Mouse (Mus musculus) small intestine, adult 2 months (tissue): ENCODE measurements around the gene Cog2. TPM values are rescaled to one million over a fixed set of nuclear protein-coding genes. Genes with fewer than 3 reads are reported as not detected.

Source experiments
- H3K27ac ChIP-seq: fragments of 200-500 bp; 2 replicates; pipeline ENCODE4 v1.5.1; 2012; ENCODE audit warnings: low read depth, low read length, control low read depth, inconsistent platforms; ENCODE audit not compliant: insufficient read depth
- H3K27me3 ChIP-seq: fragments of 200-500 bp; 2 replicates; pipeline ENCODE4 v1.6.1; 2012; ENCODE audit warnings: mild to moderate bottlenecking, moderate library complexity, low read length, inconsistent platforms; ENCODE audit not compliant: control insufficient read depth, insufficient read depth
- H3K36me3 ChIP-seq: fragments of 200-500 bp; 2 replicates; pipeline ENCODE4 v1.6.1; 2012; ENCODE audit warnings: mild to moderate bottlenecking, low read length, control low read depth, inconsistent platforms; ENCODE audit not compliant: control insufficient read depth, insufficient read depth
- H3K4me1 ChIP-seq: fragments of 200-500 bp; 2 replicates; pipeline ENCODE4 v1.6.1; 2012; ENCODE audit warnings: low read length, inconsistent platforms, mixed read lengths; ENCODE audit not compliant: control insufficient read depth, insufficient read depth, insufficient read length
- H3K4me3 ChIP-seq: fragments of 200-500 bp; 2 replicates; pipeline ENCODE4 v1.5.1; 2012; ENCODE audit warnings: low read depth, mild to moderate bottlenecking, control low read depth, inconsistent platforms, low read length, moderate library complexity
- CTCF ChIP-seq: fragments of 200-500 bp; IDR thresholded peaks from 2 replicates; pipeline ENCODE4 v1.5.1; 2012; ENCODE audit warnings: low read depth, mild to moderate bottlenecking, control low read depth, inconsistent platforms, low read length, moderate library complexity, mixed read lengths; ENCODE audit not compliant: insufficient replicate concordance, insufficient read length; ENCODE audit errors: extremely low read depth
- POLR2A ChIP-seq: fragments of 200-500 bp; IDR thresholded peaks from 2 replicates; pipeline ENCODE4 v1.6.1; 2012; ENCODE audit warnings: low read depth, mild to moderate bottlenecking, control low read depth, inconsistent platforms, low read length, moderate library complexity
- WGBS: fragments of 180-500 bp; shearing (Covaris S2); methylation state at CpG from one replicate; pipeline ENCODE4 v1.1.7; 2018; 5-methylcytosine and 5-hydroxymethylcytosine counted together
- polyA plus RNA-seq: library from polyadenylated mRNA; depleted of rRNA; stranded (reverse); fragments of >200 nt; gene quantifications from 2 replicates; pipeline ENCODE4 v1.2.3, GENCODE M21; 2012

The Cog2 gene
- polyA plus RNA-seq, 1 experiment, result 14.7 TPM

- H3K27me3 ChIP-seq, result no peaks in the 10 kb centered on the region
- no peak overlapping the region for H3K27ac ChIP-seq
Observed at GRCm38 (mm10) chr8:124567584-124567983, 47.0 kb downstream of the Cog2 start.

GRCm38 (mm10) chr8:124569100-124569499 lies 48.5 kb downstream of the Cog2 start:
- Histone ChIP-seq H3K4me1 (peaks cover 20% of the 10 kb centered on the region), H3K36me3 (no peaks in the 10 kb centered on the region), H3K27ac (peak overlapping the region; percentile 25; the same call in 1 of the 2 replicates), H3K27me3 (no peaks in the 10 kb centered on the region), H3K4me3 (0 out of 2 replicates have a peak overlapping the region, but pooled peaks have one; percentile 5)
- no peak for TF ChIP-seq CTCF
- WGBS, result 52% methylated on average over 2 of the region's 2 CpGs

More at GRCm38 (mm10) chr8:124567584-124567983, 47.0 kb downstream of the Cog2 start:
- Histone ChIP-seq H3K4me1 (peaks cover 14% of the 10 kb centered on the region; the same call in 1 of the 2 replicates), H3K4me3 (no peak overlapping the region), H3K36me3 (no peaks in the 10 kb centered on the region)
- WGBS, result 65% methylated on average over 3 of the region's 3 CpGs
- no peak for TF ChIP-seq CTCF
- TF ChIP-seq POLR2A, result no peak

DNA sequence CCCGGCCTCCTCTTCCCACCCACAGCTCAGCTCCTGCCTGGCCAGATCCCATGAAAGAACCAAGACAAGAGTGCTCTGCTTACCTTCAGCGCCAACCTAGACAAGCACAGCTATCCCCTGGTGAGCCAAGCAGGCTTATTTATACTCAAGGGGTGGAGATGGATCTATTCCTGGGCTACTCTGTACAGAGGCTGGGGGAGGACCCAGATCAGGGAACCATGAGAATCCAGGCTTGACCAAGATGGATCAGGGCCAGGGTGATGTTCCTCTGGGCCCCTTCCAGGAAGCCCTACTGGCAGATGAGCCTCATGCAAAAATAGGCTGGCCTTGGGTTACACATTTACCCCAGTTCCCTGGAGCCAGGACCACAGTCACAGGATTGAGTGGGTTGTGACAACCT lies 49.0 kb downstream of the Cog2 start, which contains the start of gene Agt:
Gene Agt (minus strand): TSS at position 114 of the 400 bp plus-strand sequence.
- no peaks in the 10 kb centered on the region; the same call in 1 of the 2 replicates for H3K27me3 ChIP-seq
- 69% methylated on average over 2 of the region's 2 CpGs for WGBS
- TF ChIP-seq CTCF, result no peak
- TF ChIP-seq POLR2A, result no peak
- no peaks in the 10 kb centered on the region for H3K36me3 ChIP-seq
- H3K4me1 ChIP-seq, result peaks cover 20% of the 10 kb centered on the region
- peak within 1 kb of the TSS; percentile 25; the same call in 1 of the 2 replicates for H3K27ac ChIP-seq
- 0 out of 2 replicates have a peak within 1 kb of the TSS, but pooled peaks have one; percentile 5 for H3K4me3 ChIP-seq

DNA sequence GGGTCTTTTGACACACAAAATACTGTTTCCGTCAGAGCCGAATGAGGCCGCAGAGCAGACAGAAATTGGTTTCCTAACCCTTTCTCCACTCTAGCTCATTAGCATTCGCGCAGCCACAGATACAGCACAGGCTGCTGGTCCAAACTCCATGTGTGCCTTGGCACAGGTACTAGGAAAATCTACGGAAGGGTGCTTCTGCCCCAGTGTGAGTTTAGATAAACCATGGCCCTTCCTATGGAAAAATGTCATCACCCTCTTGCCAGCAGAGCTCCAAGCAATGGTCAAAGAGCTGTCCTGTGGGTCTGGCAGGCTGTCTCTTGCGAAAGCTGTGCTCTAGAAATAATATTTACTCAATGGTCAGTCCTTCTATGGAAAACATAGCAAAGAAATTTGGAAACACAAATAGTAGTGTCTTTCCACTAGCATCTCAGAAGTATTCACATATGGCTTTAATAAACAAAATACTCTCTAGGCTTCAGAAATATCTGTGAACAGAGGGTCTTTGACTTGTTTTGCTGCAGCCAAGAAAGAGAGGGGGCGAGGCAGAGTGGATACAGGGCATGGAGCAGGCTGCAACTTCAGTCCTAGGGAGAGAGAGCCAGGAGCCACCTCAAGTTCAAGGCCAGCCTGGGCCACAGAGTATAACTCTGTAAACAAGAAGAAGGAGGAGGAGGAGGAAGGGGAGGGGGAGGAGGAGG lies 51.3 kb downstream of the Cog2 start:
- H3K27ac ChIP-seq, result peak overlapping the region; percentile 63
- 14% methylated on average over 8 of the region's 8 CpGs for WGBS
- TF ChIP-seq CTCF, result no peak
- TF ChIP-seq POLR2A, result no peak
- H3K36me3 ChIP-seq, result no peaks in the 10 kb centered on the region
- peaks cover 20% of the 10 kb centered on the region for H3K4me1 ChIP-seq
- H3K27me3 ChIP-seq, result no peaks in the 10 kb centered on the region; the same call in 1 of the 2 replicates
- H3K4me3 ChIP-seq, result no peak overlapping the region

- no peaks in the 10 kb centered on the region for H3K36me3 ChIP-seq
- TF ChIP-seq POLR2A (no peak), CTCF (no peak)
- H3K4me1 ChIP-seq, result peaks cover 20% of the 10 kb centered on the region
- no peak overlapping the region for H3K4me3 ChIP-seq
- H3K27me3 ChIP-seq, result no peaks in the 10 kb centered on the region; the same call in 1 of the 2 replicates
- H3K27ac ChIP-seq, result no peak overlapping the region
Observed at GRCm38 (mm10) chr8:124572430-124572775, 51.8 kb downstream of the Cog2 start.

GRCm38 (mm10) chr8:124573552-124574340 lies 53.2 kb downstream of the Cog2 start:
- Histone ChIP-seq H3K27me3 (no peaks in the 10 kb centered on the region; the same call in 1 of the 2 replicates), H3K4me3 (no peak overlapping the region), H3K36me3 (no peaks in the 10 kb centered on the region), H3K27ac (no peak overlapping the region), H3K4me1 (peaks cover 20% of the 10 kb centered on the region)
- WGBS, result 49% methylated on average over 15 of the region's 15 CpGs
- no peak for TF ChIP-seq POLR2A
- TF ChIP-seq CTCF, result peak; percentile 75; the same call in 1 of the 2 replicates

GRCm38 (mm10) chr8:124575811-124576210 lies 55.2 kb downstream of the Cog2 start, which contains the start of gene Capn9:
Capn9 (plus strand) TSS chr8:124576111.
- H3K4me1 ChIP-seq, result peaks cover 16% of the 10 kb centered on the region
- peak within 1 kb of the TSS; percentile 52 for H3K27ac ChIP-seq
- H3K4me3 ChIP-seq, result peak within 1 kb of the TSS; percentile 4
- H3K27me3 ChIP-seq, result no peaks in the 10 kb centered on the region; the same call in 1 of the 2 replicates
- no peaks in the 10 kb centered on the region for H3K36me3 ChIP-seq
- no peak for TF ChIP-seq CTCF
- TF ChIP-seq POLR2A, result no peak
- 81% methylated on average over 8 of the region's 8 CpGs for WGBS
